Mouse (Mus musculus) embryonic fibroblast, embryonic 13.5 days (primary cell): ENCODE results near the gene Fam243.

Experiments used
- CTCF ChIP-seq: IDR thresholded peaks from 2 replicates; pipeline ENCODE4 v1.5.1; 2011; ENCODE audit warnings: mild to moderate bottlenecking, control low read depth, low read length, moderate library complexity, borderline replicate concordance; ENCODE audit not compliant: insufficient read depth
- POLR2A ChIP-seq: IDR thresholded peaks from 2 replicates; pipeline ENCODE4 v1.6.1; 2011; ENCODE audit warnings: low read depth, mild to moderate bottlenecking, control low read depth, low read length, moderate library complexity

GRCm38 (mm10) chr16:92288778-92289177 lies 32.5 kb downstream of the Fam243 start:
- no peak for TF ChIP-seq CTCF
- TF ChIP-seq POLR2A: no peak
